Mouse (Mus musculus) G1E (cell line): ENCODE results near the gene Mgst2. TPM values are rescaled to one million over a fixed set of nuclear protein-coding genes. Genes with fewer than 3 reads are reported as not detected.
A peak's percentile ranks its signal among the peaks of the same experiment; 100 is the strongest.

Experiments
- ATAC-seq: 2 replicates; pipeline ENCODE4 v1.8.0; 2016; ENCODE audit warnings: mild to moderate bottlenecking; ENCODE audit not compliant: insufficient number of reproducible peaks, poor library complexity, low FRiP score, severe bottlenecking; ENCODE audit errors: extremely low read depth
- DNase-seq: peaks from one replicate; pipeline ENCODE4 v3.0.0; 2012; ENCODE audit warnings: low spot score
- H3K27me3 ChIP-seq: 2 replicates; pipeline ENCODE4 v1.6.1; 2012; ENCODE audit warnings: mild to moderate bottlenecking, low read length, inconsistent platforms; ENCODE audit not compliant: insufficient read depth
- H3K36me3 ChIP-seq: replicated peaks from 2 replicates; pipeline ENCODE3; 2012; ENCODE audit warnings: mild to moderate bottlenecking, inconsistent platforms
- H3K4me1 ChIP-seq: 2 replicates; pipeline ENCODE4 v1.6.1; 2012; ENCODE audit warnings: low read depth, low read length, inconsistent platforms, mixed read lengths; ENCODE audit not compliant: insufficient read depth
- H3K4me3 ChIP-seq: 2 replicates; pipeline ENCODE4 v1.5.1; 2012; ENCODE audit warnings: low read depth, mild to moderate bottlenecking, inconsistent platforms, low read length, moderate library complexity, mixed read lengths
- H3K9me3 ChIP-seq: replicated peaks from 2 replicates; pipeline ENCODE4 v1.6.1; 2012; ENCODE audit warnings: inconsistent platforms
- CTCF ChIP-seq: IDR thresholded peaks from 2 replicates; pipeline ENCODE4 v1.5.1; 2012; ENCODE audit warnings: low read depth, low read length, inconsistent platforms, mixed read lengths
- GATA1 ChIP-seq: IDR thresholded peaks from 2 replicates; pipeline ENCODE4 v1.6.1; 2012; ENCODE audit warnings: borderline replicate concordance, low read length, inconsistent platforms, mixed read lengths
- GATA2 ChIP-seq: IDR thresholded peaks from 2 replicates; pipeline ENCODE4 v1.6.1; 2012; ENCODE audit warnings: low read depth, low read length, inconsistent platforms, borderline replicate concordance
- POLR2AphosphoS5 ChIP-seq: IDR thresholded peaks from 2 replicates; pipeline ENCODE4 v1.6.1; 2012; ENCODE audit warnings: low read depth, low read length, inconsistent platforms; ENCODE audit not compliant: insufficient replicate concordance
- TAL1 ChIP-seq: conservative IDR thresholded peaks from 2 replicates; pipeline ENCODE4 v1.6.1; 2012; ENCODE audit warnings: low read depth, low read length, inconsistent platforms, mixed read lengths
- polyA plus RNA-seq: library from polyadenylated mRNA; stranded (reverse); fragments of >175 nt; gene quantifications from 2 replicates; pipeline ENCODE4 v1.2.3, GENCODE M21; 2012
- total RNA-seq, 2 experiments: library from RNA; stranded (forward) in 1 of 2; stranded (reverse) in 1 of 2; fragments of 200-1000 nt in 1 of 2; fragments of >200 nt in 1 of 2; fragmentation: Nextera tagmentation in 1 of 2; gene quantifications; 2 replicates each; pipeline ENCODE4 v1.2.3; 2014 to 2017

Mgst2 gene
- total RNA-seq (2014; fragmentation: Nextera tagmentation) = 2.4 and 6.3 TPM in 2 replicates
- 0.11 and 0.99 TPM in 2 replicates for total RNA-seq (2017)
- polyA plus RNA-seq = 0.28 and 0.32 TPM in 2 replicates

GRCm38 (mm10) chr3:51660060-51660459, at the start of gene Mgst2:
Gene Mgst2 (plus strand): TSS chr3:51660360.
- TF ChIP-seq GATA1 = no peak
- TF ChIP-seq TAL1 = no peak
- TF ChIP-seq GATA2 = no peak
- no peak for TF ChIP-seq POLR2AphosphoS5
- Histone ChIP-seq H3K9me3 (no peaks in the 10 kb centered on the region), H3K4me1 (peaks cover 61% of the 10 kb centered on the region), H3K27me3 (no peaks in the 10 kb centered on the region), H3K4me3 (no peak within 1 kb of the TSS), H3K36me3 (no peaks in the 10 kb centered on the region)
- ATAC-seq (no peak), DNase-seq (no peak)

DNA sequence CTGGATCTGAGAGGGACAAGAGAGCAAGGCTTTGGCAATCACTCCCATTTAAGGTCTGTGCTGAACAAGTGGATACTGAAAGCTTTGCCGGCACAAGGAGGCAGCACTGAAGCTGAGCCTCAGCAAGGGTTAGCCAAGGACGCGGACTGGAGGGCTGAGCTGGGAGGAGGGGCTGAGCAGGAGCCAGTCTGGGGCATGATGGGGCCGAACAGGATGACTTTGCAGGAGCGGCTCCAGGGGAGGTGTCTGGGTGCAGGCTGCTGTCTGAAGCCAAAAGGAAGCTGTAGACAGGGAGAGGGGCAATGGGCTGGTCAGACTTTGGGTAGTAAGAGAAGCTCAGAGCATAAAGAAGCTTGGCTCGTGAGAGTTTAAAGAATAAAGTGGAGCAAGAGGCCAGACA, 48.2 kb upstream of the Mgst2 start:
- no peaks in the 10 kb centered on the region for H3K36me3 ChIP-seq
- DNase-seq (peak; percentile 77), ATAC-seq (peak; percentile 100)
- H3K4me1 ChIP-seq = peaks cover 26% of the 10 kb centered on the region
- H3K9me3 ChIP-seq = no peaks in the 10 kb centered on the region
- H3K27me3 ChIP-seq = 0 out of 2 replicates have a peak, but pooled peaks cover 3% of the 10 kb centered on the region
- TF ChIP-seq GATA2 = no peak
- no peak for TF ChIP-seq TAL1
- TF ChIP-seq CTCF = no peak
- TF ChIP-seq GATA1 = no peak
- H3K4me3 ChIP-seq = peak overlapping the region; percentile 38; the same call in 1 of the 2 replicates

DNA sequence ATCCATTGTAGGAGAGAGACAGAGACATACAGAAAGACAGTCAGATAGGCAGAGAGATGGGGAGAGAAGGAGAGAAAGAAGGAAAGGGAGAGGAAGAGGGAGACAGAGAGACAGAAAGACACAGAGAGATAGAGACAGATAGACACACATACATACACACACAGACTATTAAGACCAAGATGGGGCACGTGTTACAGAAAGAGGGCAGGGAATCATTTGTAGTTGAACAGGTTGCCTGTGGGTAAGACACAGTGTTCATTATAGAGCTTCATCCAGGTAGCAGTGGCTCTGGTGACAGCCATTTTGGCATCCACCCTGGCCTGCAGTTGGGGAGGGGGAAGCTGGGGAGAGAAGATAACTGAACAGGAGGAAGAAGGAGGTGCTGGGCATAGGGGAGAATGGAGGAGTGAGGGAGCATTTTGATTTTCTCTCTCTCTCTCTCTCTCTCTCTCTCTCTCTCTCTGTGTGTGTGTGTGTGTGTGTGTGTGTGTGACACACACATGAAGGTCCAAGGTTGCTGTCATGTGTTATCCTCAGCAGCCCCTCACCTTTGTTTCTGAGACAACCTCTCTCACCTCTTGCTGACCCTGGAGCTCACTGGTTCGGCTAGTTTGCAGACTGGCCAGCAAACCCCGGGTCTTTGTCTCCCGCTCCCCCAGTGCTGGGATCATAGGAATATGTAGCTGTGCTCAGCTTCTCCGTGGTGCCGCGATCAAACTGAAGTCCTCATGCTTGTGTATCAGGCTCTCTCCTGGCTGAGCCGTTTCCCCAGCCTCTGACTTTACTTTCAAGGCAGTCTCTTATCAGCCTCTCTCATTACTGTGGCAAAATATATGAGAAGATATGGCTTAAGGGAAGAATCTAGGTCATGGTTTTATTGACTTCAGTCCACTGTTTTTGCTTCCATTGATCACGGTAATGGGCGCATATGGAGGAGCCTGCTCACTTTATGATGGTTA, 47.5 kb upstream of the Mgst2 start:
- H3K36me3 ChIP-seq = no peaks in the 10 kb centered on the region
- TF ChIP-seq TAL1 (no peak), GATA2 (no peak), POLR2AphosphoS5 (no peak), GATA1 (no peak), CTCF (no peak)
- peak; percentile 36 for DNase-seq
- 0 out of 2 replicates have a peak, but pooled peaks cover 3% of the 10 kb centered on the region for H3K27me3 ChIP-seq
- peak overlapping the region; percentile 6; the same call in 1 of the 2 replicates for H3K4me3 ChIP-seq
- H3K4me1 ChIP-seq = peaks cover 26% of the 10 kb centered on the region
- ATAC-seq = no peak
- no peaks in the 10 kb centered on the region for H3K9me3 ChIP-seq

GRCm38 (mm10) chr3:51614278-51614677, 45.9 kb upstream of the Mgst2 start:
- no peak for ATAC-seq
- DNase-seq = no peak
- Histone ChIP-seq H3K4me3 (no peak overlapping the region), H3K4me1 (peaks cover 26% of the 10 kb centered on the region), H3K9me3 (no peaks in the 10 kb centered on the region), H3K27me3 (no peaks in the 10 kb centered on the region), H3K36me3 (no peaks in the 10 kb centered on the region)
- TF ChIP-seq TAL1 = no peak
- TF ChIP-seq CTCF = no peak
- TF ChIP-seq GATA2 = no peak
- no peak for TF ChIP-seq POLR2AphosphoS5
- TF ChIP-seq GATA1 = no peak

DNA sequence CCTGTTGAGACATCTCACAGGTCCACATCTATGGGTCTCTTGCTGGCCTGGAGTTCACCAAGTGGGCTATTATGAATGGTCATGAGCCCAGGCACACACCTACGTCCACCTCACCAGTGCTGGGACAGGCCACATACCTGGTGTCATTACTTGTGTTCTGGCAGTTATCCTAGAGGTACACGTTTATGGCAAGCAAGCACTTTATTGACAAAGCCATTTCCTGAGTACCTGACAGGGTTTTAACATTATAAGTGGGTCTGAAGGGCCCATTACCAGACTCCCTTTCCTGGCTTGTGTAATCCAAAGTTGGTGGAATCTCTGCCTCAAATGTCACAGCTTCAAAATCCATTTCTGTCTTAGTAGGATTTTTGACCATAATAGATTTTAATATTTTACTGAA, 36.2 kb upstream of the Mgst2 start:
- Histone ChIP-seq H3K4me3 (no peak overlapping the region), H3K9me3 (no peaks in the 10 kb centered on the region), H3K36me3 (no peaks in the 10 kb centered on the region), H3K4me1 (no peaks in the 10 kb centered on the region), H3K27me3 (peaks cover 9% of the 10 kb centered on the region; the same call in 1 of the 2 replicates)
- TF ChIP-seq GATA1 (no peak), GATA2 (no peak), CTCF (no peak), POLR2AphosphoS5 (no peak), TAL1 (no peak)
- ATAC-seq (no peak), DNase-seq (no peak)

- Histone ChIP-seq H3K4me3 (no peak overlapping the region), H3K36me3 (no peaks in the 10 kb centered on the region), H3K27me3 (peaks cover 9% of the 10 kb centered on the region), H3K4me1 (no peaks in the 10 kb centered on the region), H3K9me3 (0 out of 2 replicates have a peak, but pooled peaks cover 2% of the 10 kb centered on the region)
- TF ChIP-seq CTCF = no peak
- TF ChIP-seq POLR2AphosphoS5 = no peak
- TF ChIP-seq GATA2 = no peak
- no peak for TF ChIP-seq GATA1
- no peak for TF ChIP-seq TAL1
- ATAC-seq (no peak), DNase-seq (no peak)
Observed at GRCm38 (mm10) chr3:51627741-51628140, 32.4 kb upstream of the Mgst2 start.
